Mouse (Mus musculus) thymus, postnatal 0 days (tissue): ENCODE results near the gene Cd72. TPM values are rescaled to one million over a fixed set of nuclear protein-coding genes. Genes with fewer than 3 reads are reported as not detected.
A peak's percentile ranks its signal among the peaks of the same experiment; 100 is the strongest.

Experiments used
- DNase-seq: peaks from one replicate; pipeline ENCODE4 v3.0.0-alpha.2; 2015; ENCODE audit warnings: low spot score
- polyA plus RNA-seq: library from polyadenylated mRNA; unstranded; fragments of >200 nt; fragmentation: Nextera tagmentation; extraction: Ambion mirVana; gene quantifications from 2 replicates; pipeline ENCODE4 v1.2.1, GENCODE M21; 2015

Gene Cd72
- polyA plus RNA-seq, 1 experiment from 2014 or later, result 6.6 TPM

DNA sequence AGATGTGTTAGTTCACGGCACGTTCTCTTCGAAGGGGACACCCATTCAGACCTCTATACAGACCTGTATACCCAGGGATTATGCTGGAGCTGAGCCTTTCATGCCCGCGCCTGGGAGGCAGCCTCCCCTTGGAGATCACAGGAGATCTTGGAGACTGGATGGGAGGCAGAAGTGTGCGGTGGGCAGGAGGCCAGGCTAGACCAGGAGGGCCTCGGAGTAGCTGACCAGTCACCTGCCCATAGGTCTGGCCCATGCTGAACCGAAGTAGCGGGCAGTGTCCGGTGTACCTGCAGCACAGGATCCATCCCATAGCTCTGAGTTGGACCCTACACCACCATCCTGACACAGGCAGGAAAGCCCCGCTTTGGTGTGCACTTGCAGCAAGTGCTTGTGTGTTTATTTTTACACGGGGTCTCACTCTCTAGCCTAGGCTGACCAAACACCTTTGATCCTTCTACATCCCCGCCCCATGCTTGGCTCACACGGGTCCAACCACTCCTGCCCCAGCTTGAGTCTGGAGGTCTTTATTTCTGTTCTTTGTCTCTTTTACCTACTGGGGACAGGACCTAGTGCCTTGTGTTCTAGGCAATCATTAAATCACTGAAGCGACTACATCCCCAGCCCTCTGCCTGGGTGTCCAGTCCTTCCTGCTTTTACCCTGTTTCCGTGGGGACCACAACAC, 26.1 kb downstream of the Cd72 start:
- DNase-seq, result no peak

DNA sequence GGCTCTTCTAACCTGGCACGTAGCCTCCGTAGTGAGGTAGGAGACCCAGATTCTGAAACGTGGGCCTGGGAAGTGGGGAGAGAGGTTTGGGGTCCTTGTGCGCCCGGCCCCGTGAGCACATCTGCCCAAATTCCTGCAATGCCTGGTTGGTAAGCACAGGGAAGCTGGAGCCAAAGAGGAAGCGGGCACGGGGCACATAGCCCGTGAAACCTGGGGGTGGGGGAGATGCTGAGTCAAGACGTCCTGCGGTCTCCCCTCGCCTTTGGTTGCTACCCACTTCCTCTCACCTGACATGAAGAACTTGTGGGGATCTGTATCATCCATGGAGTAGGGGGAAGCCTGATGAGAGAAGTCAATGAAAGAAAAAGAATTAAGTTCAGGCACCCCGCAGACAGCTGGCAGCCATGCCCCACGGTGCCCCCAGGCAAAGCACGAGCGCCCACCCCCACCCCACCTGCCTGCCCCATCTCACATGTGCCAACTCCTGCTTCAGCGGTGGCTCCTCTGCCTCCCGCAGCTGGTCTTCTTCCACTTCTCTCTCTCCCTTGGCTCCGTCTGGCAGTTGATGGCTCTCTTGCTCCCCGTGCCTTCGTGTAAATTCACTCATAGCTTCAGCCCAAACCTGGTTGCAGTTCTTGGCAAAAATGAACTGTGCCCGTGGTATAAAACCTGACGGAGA, 26.8 kb downstream of the Cd72 start:
- DNase-seq, result peak; percentile 93

GRCm38 (mm10) chr4:43426487-43426886, 27.9 kb downstream of the Cd72 start:
- DNase-seq, result no peak

DNA sequence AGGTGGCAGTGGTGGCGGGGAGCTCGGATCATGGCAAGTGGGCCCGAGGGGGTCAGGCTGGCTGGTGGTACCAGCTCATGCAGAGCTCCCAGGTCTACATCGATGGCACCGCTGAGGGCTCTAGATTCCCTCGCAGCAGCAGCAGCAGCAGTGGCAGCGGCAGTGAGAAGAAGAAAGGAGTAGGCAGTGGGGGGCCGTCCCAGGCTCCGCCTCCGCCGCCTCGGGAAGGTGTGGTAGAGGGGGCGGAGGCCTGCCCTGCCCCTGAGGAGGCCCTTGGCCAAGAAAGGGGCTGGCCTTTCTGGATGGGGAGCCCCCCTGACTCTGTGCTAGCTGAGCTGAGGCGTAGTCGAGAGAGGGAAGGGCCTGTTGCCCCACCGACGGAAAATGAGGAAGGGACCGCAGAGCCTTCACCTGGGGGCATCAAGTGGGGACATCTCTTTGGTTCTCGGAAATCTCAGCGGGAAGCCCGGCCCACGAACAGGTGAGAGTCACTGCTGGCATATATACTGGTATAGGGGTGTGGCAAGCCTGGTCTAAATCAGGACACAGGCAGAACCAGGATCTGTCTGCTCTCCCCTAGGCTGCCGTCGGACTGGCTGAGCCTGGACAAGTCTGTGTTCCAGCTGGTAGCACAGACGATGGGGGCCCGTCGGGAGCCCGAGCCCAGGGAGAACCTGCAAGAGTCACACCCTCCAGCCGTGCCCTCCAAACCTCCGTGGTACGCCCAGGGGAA, 28.6 kb downstream of the Cd72 start:
- peak; percentile 32 for DNase-seq

GRCm38 (mm10) chr4:43425197-43425596, 29.2 kb downstream of the Cd72 start:
- no peak for DNase-seq

- DNase-seq, result no peak
Observed at GRCm38 (mm10) chr4:43424072-43424471, 30.4 kb downstream of the Cd72 start.

GRCm38 (mm10) chr4:43423267-43423934, 31.0 kb downstream of the Cd72 start:
- DNase-seq, result no peak

DNA sequence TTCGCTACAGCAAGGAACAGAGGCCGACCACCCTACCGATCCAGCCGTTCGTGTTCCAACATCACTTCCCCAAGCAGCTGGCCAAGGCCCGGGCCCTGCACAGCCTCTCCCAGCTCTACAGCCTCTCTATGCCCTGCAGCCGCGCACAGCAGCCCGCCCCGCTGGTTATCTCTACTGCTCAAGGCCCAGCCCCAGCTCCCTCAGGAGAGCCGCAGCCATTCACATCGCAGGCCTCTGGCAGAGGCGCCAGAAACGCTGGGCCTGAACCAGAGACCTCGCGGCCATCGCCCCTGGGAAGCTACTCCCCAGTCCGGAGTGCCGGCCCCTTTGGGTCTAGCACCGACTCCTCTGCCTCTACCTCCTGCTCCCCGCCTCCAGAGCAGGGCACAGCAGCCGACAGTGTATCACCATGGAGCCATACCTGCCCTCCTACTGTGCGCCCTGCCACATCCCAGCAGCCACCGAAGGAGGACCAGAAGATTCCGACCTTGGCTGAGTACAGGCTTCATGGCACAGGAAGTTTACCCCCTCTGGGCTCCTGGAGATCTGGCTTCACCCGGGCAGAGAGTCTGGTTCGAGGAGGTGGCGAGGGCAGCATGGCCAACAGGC, 32.7 kb downstream of the Cd72 start:
- no peak for DNase-seq

DNA sequence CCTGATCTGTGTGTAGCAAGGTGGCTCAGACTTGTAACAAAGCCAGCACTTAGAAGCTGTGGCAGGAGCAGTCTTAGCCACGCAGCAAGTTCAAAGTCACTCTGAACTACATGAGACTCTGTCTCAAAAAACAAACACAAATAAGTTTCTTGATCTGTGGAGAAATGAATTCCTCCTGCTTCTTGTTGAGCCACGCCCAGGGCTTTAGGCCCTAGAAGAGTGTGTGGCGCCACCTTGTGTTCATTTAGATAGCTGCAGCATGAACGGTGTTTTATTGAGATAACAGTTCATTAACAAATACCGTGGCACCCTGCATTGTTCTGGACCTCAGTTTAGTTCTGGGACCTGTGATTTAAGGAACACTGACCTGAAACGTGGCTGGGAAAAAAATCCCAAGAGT, 34.1 kb downstream of the Cd72 start:
- DNase-seq, result peak; percentile 77

- DNase-seq, result no peak
Observed at GRCm38 (mm10) chr4:43419801-43420281, 34.6 kb downstream of the Cd72 start.

DNA sequence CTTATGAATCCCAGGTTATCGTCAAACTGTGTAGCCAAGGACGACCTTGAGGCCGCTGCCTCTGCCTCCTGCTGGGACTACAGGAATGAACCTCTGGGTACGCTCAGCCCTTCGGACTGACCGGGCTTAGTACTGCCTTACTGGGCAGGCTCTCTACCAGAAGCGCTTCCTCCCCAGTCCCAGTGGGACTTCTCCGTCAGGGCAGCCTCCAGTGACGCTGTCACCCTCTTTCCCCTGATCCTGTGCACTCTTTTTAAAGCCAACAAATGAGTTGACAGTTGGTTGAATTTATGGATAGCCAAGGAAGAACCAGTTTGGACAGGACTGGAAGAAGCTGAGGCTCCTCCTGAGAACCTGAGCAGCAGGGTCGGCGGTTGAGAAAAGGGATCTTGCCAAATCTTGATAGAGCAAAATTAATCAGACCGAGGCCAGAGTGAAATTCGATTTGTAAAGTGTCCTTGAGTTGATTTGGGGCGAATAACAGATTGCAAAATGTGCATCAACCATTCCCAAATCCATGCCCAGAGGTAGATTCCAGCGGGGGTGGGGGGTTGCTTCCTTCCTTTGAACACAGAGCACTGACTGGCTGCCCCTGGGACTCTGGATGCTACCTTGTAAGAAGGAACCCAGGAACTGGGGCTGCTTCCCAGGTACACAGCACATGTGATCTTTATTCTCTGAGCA, 35.3 kb downstream of the Cd72 start:
- DNase-seq, result no peak

DNA sequence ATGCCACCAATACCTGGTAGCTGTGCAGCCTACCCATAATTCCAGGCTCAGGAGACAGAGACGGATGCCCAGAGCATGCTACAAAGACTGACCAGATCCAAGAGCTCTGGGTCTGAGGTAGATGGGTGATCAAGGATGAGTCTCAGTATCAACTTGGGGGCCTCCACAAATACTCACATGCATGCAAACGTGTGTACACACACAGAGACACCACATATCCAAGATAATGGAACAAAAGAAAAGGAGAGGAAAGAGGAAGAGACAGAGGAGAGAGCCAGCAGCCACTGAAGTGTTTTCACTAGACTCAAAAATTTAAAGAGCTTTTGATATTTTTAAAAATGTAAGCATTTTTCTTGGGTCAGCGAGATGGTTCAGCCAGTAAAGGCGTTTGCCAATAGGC, 36.0 kb downstream of the Cd72 start:
- DNase-seq, result no peak

- no peak for DNase-seq
Observed at GRCm38 (mm10) chr4:43417269-43418062, 37.0 kb downstream of the Cd72 start.

DNA sequence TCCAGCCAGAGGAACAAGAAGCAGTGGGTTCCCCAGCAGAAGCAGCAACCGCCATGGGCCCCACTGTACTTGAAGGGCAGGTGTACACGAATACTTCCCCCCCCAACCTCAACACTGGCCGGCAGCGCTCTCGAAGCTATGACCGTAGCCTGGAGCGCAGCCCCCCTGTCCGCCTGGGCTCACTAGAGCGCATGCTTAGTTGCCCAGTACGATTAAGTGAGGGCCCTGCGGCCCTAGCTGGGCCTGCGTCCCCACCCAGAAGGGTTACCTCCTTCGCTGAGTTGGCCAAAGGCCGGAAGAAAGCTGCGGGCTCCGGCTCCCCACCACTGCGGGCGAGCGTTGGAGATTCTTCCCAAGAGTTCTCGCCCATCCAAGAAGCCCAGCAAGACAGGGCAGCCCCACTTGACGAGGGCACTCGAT, 38.3 kb downstream of the Cd72 start:
- DNase-seq, result no peak

DNA sequence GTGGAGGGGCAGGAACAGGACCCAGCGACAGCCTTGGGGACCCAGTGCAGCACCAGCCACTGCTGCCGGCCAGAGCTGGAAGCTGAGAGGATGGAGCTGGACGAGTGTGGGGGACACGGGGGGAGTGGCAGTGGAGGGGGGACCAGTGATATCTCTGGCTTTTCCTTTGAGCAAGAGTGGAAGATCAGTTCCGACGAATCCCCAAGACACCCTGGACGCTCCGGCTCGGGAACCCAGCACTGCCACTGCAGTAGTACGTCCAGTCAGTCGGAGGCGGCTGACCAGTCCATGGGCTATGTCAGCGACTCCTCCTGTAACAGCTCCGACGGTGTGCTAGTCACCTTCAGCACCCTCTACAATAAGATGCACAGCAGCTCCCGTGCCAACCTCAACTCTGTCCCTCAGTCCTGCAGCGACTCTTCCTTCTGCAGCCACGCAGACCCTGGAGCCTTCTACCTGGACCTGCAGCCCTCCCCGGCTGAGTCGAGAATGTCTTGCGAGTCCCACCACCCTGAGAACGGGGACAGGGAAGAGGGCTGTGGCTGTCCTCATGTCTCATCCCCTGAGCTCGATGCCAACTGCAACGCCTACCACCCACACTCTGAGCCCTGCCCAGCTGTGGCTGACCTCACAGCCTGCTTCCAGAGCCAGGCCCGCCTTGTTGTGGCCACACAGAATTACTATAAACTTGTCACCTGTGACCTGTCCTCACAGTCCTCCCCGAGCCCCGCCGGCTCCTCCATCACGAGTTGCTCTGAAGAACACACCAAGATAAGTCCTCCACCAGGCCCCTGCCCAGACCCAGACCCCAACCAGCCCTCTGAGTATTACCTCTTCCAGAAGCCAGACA, 39.0 kb downstream of the Cd72 start:
- DNase-seq, result no peak

DNA sequence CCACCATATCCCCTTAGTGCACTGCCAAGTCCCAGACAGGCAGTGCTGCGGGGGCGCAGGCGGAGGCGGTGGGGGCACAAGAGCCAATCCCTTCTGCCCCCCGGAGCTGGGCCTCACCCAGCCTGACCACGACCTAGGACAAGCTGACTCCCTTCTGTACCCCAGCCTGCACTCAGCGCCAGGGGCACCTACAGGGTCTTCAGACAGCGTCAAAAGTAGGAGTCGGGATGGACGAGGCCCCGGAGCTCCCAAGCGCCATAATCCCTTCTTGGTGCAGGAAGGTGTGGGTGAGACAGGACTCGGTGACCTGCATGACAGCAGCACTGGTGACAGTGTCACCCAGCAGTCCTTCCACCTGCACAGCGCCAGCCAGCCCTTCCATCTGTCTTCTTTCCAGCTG, 39.7 kb downstream of the Cd72 start:
- DNase-seq, result no peak

- no peak for DNase-seq
Observed at GRCm38 (mm10) chr4:43407071-43407920, 47.1 kb downstream of the Cd72 start.
